Mouse (Mus musculus): ENCODE measurements around the gene Nle1. TPM values are rescaled to one million over a fixed set of nuclear protein-coding genes. Genes with fewer than 3 reads are reported as not detected.
"Not testable (repeated sequence)": the region's sequence is repeated elsewhere in the genome, so short reads cannot be mapped to it uniquely, and the experiment has no call there.

Gene Nle1
- polyA plus RNA-seq, 1 experiment from 2014 or later, result 24.3 TPM

DNA sequence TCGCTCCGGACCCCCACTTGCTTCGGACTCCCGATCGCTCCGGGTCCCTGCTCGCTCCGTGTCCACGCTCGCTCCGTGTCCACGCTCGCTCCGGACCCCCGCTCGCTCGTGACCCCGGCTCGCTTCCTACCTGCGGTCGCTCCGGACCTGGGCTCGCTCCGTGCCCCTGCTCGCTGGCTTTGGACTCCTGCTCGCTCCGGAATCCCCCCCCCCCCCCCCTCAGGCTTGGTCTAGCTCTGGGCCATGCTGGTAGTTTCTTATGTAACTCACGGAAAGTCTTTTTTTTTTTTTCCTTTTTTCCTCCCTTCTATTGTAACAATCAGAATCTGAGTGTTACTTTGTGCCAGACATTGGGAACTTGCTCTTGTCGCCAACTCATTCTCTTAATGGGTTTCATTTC lies 25.0 kb upstream of the Nle1 start:
- DNase-seq (no peak), ATAC-seq (ENCODE audit: low read depth) (no peak)
- Histone ChIP-seq H3K9ac (no peak overlapping the region), H3K4me3 (replicated peaks) (peak overlapping the region; percentile 49), H3K27ac (no peak overlapping the region), H3K4me1 (replicated peaks) (no peaks in the 10 kb centered on the region), H3K4me2 (peak overlapping the region; percentile 66), H3K9me3 (replicated peaks) (no peaks in the 10 kb centered on the region), H3K36me3 (no peaks in the 10 kb centered on the region), H3K27me3 (peaks cover 97% of the 10 kb centered on the region)
- WGBS (ENCODE audit: insufficient replicate concordance), result 3% methylated on average over 28 of the region's 29 CpGs

DNA sequence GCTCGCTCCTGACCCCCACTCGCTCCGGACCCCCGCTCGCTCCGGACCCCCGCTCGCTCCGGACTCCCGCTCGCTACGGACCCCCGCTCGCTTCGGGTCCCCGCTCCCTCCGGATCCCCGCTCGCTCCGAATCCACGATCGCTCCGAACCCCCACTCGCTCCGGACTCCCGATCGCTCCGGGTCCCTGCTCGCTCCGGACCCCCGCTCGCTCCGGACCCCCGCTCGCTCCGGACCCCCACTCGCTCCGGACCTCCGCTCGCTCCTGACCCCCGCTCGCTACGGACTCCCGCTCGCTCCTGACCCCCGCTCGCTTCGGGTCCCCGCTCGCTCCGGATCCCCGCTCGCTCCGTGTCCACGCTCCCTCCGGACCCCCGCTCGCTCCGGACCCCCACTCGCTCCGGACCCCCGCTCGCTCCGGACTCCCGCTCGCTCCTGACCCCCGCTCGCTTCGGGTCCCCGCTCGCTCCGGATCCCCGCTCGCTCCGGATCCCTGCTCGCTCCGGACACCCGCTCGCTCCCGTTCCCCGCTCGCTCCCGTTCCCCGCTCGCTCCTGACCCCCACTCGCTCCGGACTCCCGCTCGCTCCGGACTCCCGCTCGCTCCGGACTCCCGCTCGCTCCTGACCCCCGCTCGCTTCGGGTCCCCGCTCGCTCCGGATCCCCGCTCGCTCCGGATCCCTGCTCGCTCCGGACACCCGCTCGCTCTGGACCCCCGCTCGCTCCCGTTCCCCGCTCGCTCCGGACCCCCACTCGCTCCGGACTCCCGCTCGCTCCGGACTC lies 23.6 kb upstream of the Nle1 start:
- DNase-seq; ATAC-seq (ENCODE audit: low read depth); H3K27ac ChIP-seq; H3K36me3 ChIP-seq; H3K9ac ChIP-seq; H3K9me3 ChIP-seq (replicated peaks); H3K4me1 ChIP-seq (replicated peaks): not testable (repeated sequence)
- 1% methylated on average over 118 of the region's 119 CpGs for WGBS (ENCODE audit: insufficient replicate concordance)
- H3K27me3 ChIP-seq, result peaks cover 92% of the 10 kb centered on the region
- H3K4me2 ChIP-seq, result peak overlapping the region; percentile 66
- H3K4me3 ChIP-seq (replicated peaks), result peak overlapping the region; percentile 49

DNA sequence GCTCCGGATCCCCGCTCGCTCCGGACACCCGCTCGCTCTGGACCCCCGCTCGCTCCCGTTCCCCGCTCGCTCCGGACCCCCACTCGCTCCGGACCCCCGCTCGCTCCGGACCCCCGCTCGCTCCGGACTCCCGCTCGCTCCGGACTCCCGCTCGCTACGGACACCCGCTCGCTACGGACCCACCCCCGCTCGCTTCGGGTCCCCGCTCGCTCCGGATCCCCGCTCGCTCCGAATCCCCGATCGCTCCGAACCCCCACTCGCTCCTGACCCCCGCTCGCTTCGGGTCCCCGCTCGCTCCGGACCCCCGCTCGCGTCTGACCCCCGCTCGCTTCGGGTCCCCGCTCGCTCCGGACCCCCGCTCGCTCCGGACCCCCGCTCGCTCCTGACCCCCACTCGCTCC lies 22.9 kb upstream of the Nle1 start:
- ATAC-seq (ENCODE audit: low read depth); H3K9me3 ChIP-seq (replicated peaks); H3K9ac ChIP-seq; H3K4me1 ChIP-seq (replicated peaks); DNase-seq; H3K36me3 ChIP-seq; H3K27ac ChIP-seq: not testable (repeated sequence)
- peak overlapping the region; percentile 66 for H3K4me2 ChIP-seq
- peaks cover 92% of the 10 kb centered on the region for H3K27me3 ChIP-seq
- peak overlapping the region; percentile 49 for H3K4me3 ChIP-seq (replicated peaks)
- 2% methylated on average over 62 of the region's 63 CpGs for WGBS (ENCODE audit: insufficient replicate concordance)

DNA sequence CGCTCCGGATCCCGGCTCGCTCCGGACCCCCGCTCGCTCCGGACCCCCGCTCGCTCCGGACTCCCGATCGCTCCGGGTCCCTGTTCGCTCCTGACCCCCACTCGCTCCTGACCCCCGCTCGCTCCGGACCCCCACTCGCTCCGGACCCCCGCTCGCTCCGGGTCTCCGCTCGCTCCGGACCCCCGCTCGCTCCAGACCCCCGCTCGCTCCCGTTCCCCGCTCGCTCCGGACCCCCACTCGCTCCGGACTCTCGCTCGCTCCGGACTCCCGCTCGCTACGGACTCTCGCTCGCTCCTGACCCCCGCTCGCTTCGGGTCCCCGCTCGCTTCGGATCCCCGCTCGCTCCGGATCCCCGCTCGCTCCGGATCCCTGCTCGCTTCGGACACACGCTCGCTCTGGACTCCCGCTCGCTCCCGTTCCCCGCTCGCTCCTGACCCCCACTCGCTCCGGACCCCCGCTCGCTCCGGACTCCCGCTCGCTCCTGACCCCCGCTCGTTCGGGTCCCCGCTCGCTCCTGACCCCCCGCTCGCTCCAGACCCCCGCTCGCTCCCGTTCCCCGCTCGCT lies 22.3 kb upstream of the Nle1 start:
- H3K4me1 ChIP-seq (replicated peaks); DNase-seq; H3K36me3 ChIP-seq; H3K9me3 ChIP-seq (replicated peaks); ATAC-seq (ENCODE audit: low read depth); H3K9ac ChIP-seq; H3K27ac ChIP-seq: not testable (repeated sequence)
- Histone ChIP-seq H3K4me2 (peak overlapping the region; percentile 66), H3K27me3 (peaks cover 92% of the 10 kb centered on the region), H3K4me3 (replicated peaks) (peak overlapping the region; percentile 49)
- 2% methylated on average over 85 of the region's 85 CpGs for WGBS (ENCODE audit: insufficient replicate concordance)

DNA sequence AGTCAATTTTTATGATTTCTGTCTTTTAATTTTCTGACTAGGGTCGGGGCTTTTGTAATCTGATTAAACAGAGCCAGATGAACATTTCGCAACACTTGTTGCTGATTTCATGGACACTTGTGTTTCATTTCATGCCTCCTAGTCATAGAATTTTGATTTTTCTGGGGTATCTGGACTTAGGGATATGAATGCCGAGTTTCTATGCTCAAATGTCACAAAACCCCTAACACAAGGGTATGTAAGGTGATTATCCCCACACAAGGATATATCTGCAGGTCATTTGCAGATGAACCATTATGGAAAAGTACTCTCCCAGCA lies 21.4 kb upstream of the Nle1 start:
- ATAC-seq (ENCODE audit: low read depth) (no peak), DNase-seq (no peak)
- H3K27ac ChIP-seq, result no peak overlapping the region
- H3K4me1 ChIP-seq (replicated peaks), result no peaks in the 10 kb centered on the region
- no peak overlapping the region for H3K9ac ChIP-seq
- H3K27me3 ChIP-seq, result peaks cover 89% of the 10 kb centered on the region
- H3K4me2 ChIP-seq, result no peak overlapping the region
- H3K36me3 ChIP-seq, result no peaks in the 10 kb centered on the region
- no peaks in the 10 kb centered on the region for H3K9me3 ChIP-seq (replicated peaks)
- H3K4me3 ChIP-seq (replicated peaks), result no peak overlapping the region
- WGBS (ENCODE audit: insufficient replicate concordance), result 36% methylated on average over 3 of the region's 3 CpGs

DNA sequence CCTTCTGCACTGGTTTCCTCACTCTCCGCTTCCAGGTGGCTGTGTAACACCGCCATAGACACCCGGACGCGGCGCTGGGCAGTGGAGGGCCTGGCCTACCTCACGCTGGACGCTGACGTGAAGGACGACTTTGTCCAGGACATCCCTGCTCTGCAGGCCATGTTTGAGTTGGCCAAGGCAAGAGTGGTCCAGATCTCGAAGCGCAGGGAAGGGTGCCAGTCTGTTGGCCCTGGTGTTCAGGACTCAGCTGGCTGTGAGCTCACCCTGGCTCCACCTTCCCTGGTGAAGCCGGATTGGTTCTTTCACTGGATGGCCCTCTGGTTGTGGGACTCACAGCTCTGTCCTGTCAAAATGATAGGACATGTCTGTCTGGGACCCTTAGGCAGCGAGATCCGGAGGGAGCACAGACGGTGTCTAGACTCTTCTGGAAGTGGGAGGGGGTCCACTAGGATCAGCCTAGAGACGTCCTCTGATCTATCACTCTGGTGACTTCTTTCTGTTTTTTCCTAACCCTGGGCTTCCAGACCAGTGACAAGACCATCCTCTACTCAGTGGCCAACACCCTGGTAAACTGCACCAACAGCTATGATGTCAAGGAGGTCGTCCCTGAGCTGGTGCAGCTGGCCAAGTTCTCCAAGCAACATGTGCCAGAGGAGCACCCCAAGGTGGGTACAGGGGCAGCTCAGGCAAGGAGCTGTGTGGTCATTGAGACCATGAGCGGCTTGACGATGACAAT lies 20.9 kb upstream of the Nle1 start:
- peaks cover 84% of the 10 kb centered on the region for H3K27me3 ChIP-seq
- no peak for DNase-seq

DNA sequence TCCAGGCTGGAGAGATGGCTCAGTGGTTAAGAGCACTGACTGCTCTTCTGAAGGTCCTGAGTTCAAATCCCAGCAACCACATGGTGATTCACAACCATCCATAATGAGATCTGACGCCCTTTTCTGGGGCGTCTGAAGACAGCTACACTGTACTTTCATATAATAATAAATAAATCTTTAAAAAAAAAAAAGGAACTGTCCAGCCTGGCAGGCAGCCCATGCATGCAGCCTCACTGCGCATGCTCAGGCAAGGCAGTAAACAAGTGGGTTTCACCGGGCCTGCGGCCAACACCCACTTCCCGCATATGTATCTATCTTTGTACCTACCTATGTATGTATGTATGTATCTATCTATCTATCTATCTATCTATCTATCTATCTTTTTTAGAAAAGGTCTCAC lies 15.7 kb upstream of the Nle1 start:
- H3K4me1 ChIP-seq (replicated peaks); H3K9me3 ChIP-seq (replicated peaks); H3K4me2 ChIP-seq; H3K4me3 ChIP-seq (replicated peaks); DNase-seq; H3K36me3 ChIP-seq; H3K27ac ChIP-seq; ATAC-seq (ENCODE audit: low read depth); H3K9ac ChIP-seq: not testable (repeated sequence)
- peaks cover 50% of the 10 kb centered on the region for H3K27me3 ChIP-seq
- WGBS (ENCODE audit: insufficient replicate concordance), result 64% methylated on average over 6 of the region's 6 CpGs

More for the DNA sequence above, 20.9 kb upstream of the Nle1 start:
- Histone ChIP-seq H3K27ac (no peak overlapping the region), H3K36me3 (no peaks in the 10 kb centered on the region), H3K9ac (no peak overlapping the region), H3K4me3 (replicated peaks) (no peak overlapping the region), H3K4me1 (replicated peaks) (no peaks in the 10 kb centered on the region), H3K4me2 (no peak overlapping the region), H3K9me3 (replicated peaks) (no peaks in the 10 kb centered on the region)
- ATAC-seq (ENCODE audit: low read depth), result no peak
- 36% methylated on average over 20 of the region's 20 CpGs for WGBS (ENCODE audit: insufficient replicate concordance)

DNA sequence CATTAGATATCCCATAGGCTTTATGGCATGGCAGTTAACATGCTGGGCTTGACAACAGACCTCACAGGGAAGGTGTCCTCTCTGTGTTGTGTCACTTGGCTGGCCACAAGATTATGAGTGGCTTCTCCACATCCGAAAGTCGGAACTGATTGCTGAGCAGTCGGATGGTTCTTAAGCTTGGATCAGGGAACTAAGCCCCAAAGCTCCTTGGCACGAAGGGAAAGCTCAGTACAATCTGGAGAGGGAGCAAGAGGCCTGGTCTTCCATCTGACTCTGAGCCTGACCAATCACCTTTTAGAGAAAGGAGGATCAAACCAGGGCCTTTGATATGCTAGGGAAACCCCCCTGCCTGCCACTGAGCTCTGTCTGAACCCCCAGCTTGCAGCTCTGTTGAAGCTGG lies 13.5 kb upstream of the Nle1 start:
- H3K27ac ChIP-seq, result no peak overlapping the region
- no peak for DNase-seq
- H3K9me3 ChIP-seq (replicated peaks), result no peaks in the 10 kb centered on the region
- H3K4me3 ChIP-seq (replicated peaks), result no peak overlapping the region
- no peak overlapping the region for H3K9ac ChIP-seq
- H3K36me3 ChIP-seq, result no peaks in the 10 kb centered on the region
- no peak overlapping the region for H3K4me2 ChIP-seq
- peaks cover 38% of the 10 kb centered on the region for H3K27me3 ChIP-seq
- H3K4me1 ChIP-seq (replicated peaks), result no peaks in the 10 kb centered on the region
- ATAC-seq (ENCODE audit: low read depth), result no peak
- 61% methylated on average over 4 of the region's 4 CpGs for WGBS (ENCODE audit: insufficient replicate concordance)

DNA sequence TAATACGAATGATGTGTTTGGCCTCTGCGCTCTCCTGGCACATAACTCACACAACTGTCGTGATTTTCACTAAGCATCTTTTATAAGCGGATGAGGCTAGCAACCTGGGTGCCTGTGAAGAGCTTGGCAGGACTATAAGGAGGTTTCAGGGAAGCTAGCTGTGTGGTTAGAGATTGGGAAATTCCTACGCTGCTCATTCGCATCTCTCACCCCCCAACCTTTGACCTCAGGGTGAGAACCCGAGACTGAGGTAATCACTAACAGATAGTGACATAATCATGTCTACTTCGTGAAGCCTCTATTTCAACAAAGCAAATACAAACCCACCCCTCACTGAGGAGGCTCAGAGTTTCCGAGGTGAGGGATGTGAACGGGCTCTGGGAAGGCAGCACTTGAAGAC lies 12.6 kb upstream of the Nle1 start:
- H3K27me3 ChIP-seq, result peaks cover 28% of the 10 kb centered on the region
- H3K9me3 ChIP-seq (replicated peaks), result no peaks in the 10 kb centered on the region
- H3K27ac ChIP-seq, result no peak overlapping the region
- no peak overlapping the region for H3K4me3 ChIP-seq (replicated peaks)
- ATAC-seq (ENCODE audit: low read depth) (no peak), DNase-seq (no peak)
- H3K4me2 ChIP-seq, result no peak overlapping the region
- no peak overlapping the region for H3K9ac ChIP-seq
- no peaks in the 10 kb centered on the region for H3K4me1 ChIP-seq (replicated peaks)
- WGBS (ENCODE audit: insufficient replicate concordance), result 52% methylated on average over 10 of the region's 10 CpGs
- H3K36me3 ChIP-seq, result no peaks in the 10 kb centered on the region

DNA sequence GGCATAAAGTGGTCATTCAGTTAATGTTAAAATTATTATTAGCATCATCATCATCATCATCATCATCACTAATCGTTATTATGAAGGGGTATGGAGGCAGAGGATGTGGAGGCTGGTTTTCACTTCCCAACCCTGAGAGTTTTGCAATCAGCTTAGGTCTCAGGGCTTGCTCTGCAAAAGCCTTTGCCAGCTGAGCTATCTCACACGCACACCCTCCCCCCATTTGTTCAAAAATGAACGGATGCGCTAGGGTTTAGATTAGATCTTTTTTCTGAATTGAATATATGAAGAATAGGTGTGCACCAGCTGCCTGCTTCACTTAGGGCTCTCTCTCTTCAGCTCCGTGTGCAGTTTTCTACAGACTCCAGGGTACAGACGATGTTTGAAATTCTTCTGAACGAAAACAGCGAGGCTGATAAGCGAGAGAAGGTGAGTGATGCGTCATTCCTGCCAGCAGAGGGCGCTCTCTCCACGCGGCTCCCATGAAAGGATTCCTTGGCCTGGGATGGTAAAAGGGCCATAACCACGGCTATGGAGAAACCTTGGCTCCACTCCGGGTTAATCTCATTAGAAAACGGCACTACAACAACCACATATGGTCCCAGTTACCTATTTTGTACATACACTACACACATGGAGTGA lies 6.6 kb upstream of the Nle1 start:
- no peaks in the 10 kb centered on the region for H3K9me3 ChIP-seq (replicated peaks)
- peak overlapping the region; percentile 41 for H3K4me2 ChIP-seq
- DNase-seq (peak; percentile 43), ATAC-seq (ENCODE audit: low read depth) (0 out of 2 replicates have a peak, but pooled peaks have one; percentile 18)
- H3K4me3 ChIP-seq (replicated peaks), result no peak overlapping the region
- no peaks in the 10 kb centered on the region for H3K36me3 ChIP-seq
- H3K27me3 ChIP-seq, result peaks cover 39% of the 10 kb centered on the region
- H3K4me1 ChIP-seq (replicated peaks), result no peaks in the 10 kb centered on the region; the same call in 1 of the 2 replicates
- 8% methylated on average over 16 of the region's 16 CpGs for WGBS (ENCODE audit: insufficient replicate concordance)
- no peak overlapping the region for H3K27ac ChIP-seq
- no peak overlapping the region for H3K9ac ChIP-seq

DNA sequence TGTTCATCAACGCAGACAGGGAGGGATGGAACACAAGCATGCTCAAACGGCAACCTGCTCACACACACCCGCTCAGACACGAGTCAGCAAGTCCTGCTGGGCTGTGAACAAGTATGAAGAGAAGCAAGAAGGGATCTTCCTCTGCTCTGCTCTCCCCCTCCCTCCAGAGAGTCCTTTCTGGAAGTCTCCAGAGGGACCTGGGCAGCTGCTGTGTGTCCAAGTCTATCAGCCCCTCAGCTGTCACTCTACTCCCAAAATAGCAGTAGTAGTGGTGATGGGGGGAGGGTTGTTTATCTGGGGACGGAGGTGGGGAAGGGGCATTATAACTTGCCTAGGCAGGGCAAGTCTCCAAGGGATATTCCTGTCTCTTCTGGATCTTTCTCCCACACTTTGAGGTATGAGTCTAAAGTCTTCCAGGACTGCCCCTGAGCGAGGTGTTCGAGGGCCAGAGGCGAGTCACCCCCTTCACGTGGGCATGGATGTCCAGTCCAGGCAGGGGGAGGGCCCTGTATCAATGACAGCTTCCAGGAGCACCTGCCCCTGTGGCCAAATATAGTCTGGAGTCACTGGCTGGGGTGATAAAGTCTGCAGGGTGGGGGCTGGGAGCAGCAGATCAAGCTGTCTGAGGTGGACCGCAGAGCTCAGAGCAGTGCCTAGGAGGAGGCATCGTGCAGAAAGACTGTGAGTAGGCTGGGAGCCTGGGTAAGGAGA lies 2.6 kb upstream of the Nle1 start:
- DNase-seq (no peak), ATAC-seq (ENCODE audit: low read depth) (no peak)
- H3K27ac ChIP-seq, result no peak overlapping the region
- peaks cover 9% of the 10 kb centered on the region for H3K36me3 ChIP-seq
- peaks cover 32% of the 10 kb centered on the region for H3K27me3 ChIP-seq
- H3K4me2 ChIP-seq, result no peak overlapping the region
- no peaks in the 10 kb centered on the region for H3K9me3 ChIP-seq (replicated peaks)
- WGBS (ENCODE audit: insufficient replicate concordance), result 57% methylated on average over 11 of the region's 11 CpGs
- H3K4me1 ChIP-seq (replicated peaks), result peaks cover 28% of the 10 kb centered on the region
- no peak overlapping the region for H3K4me3 ChIP-seq (replicated peaks)
- H3K9ac ChIP-seq, result no peak overlapping the region

Data from liver, embryonic 13.5 days (tissue).